Mouse (Mus musculus) cerebellum, adult 2 months (tissue): Measurements from ENCODE around the gene Hoxc5.

Source experiments
- CTCF ChIP-seq: fragments of 200-500 bp; IDR thresholded peaks from 2 replicates; pipeline ENCODE4 v1.5.1; 2011; ENCODE audit warnings: low read depth, mild to moderate bottlenecking, control low read depth, low read length, moderate library complexity, borderline replicate concordance; ENCODE audit not compliant: insufficient read depth
- POLR2A ChIP-seq: fragments of 200-500 bp; IDR thresholded peaks from 2 replicates; pipeline ENCODE4 v1.6.1; 2011; ENCODE audit warnings: low read length, control low read depth, borderline replicate concordance; ENCODE audit not compliant: insufficient read depth

DNA sequence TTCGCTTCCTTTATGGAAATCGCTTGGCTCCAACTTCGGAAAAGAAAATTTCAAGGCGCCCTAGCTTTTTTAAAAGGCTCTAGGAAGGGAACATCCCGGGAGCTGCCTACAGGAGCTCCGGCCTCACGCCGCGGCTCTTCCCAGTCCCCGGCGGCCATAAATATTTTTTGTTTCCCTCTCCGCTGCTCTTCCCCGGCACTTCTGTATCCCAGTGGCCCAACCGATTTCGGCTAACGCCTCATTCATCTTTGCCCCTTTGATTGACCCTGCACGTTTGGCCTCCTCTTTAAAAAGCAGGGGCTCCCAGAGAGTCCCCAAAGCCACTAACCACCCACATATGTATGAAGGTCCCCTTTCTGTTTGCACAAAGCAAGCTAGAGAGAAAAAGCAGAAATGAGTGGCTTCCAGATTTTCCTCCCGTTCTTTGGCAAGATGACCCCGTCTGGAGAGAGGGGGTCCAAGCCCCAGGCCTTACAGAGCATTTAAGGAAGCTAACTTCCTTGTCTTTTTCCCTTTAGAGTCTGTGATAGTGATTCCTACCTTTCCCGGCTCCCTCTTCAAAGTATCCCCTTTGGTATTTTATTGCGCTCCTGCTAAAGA, 92.2 kb downstream of the Hoxc5 start:
- TF ChIP-seq CTCF (no peak), POLR2A (no peak)
